Mouse (Mus musculus) G1E (cell line): ENCODE measurements at regions not wholly inside any gene's neighbourhood (a gene's known extent, or its start where the extent isn't known, plus 50 kb on each side); places are given as distances from the start of the nearest gene placed in this dataset.

Source experiments
- ATAC-seq: 2 replicates; pipeline ENCODE4 v1.8.0; 2016; ENCODE audit warnings: mild to moderate bottlenecking; ENCODE audit not compliant: insufficient number of reproducible peaks, poor library complexity, low FRiP score, severe bottlenecking; ENCODE audit errors: extremely low read depth
- DNase-seq: peaks from one replicate; pipeline ENCODE4 v3.0.0; 2012; ENCODE audit warnings: low spot score
- H3K27me3 ChIP-seq: 2 replicates; pipeline ENCODE4 v1.6.1; 2012; ENCODE audit warnings: mild to moderate bottlenecking, low read length, inconsistent platforms; ENCODE audit not compliant: insufficient read depth
- H3K36me3 ChIP-seq: replicated peaks from 2 replicates; pipeline ENCODE3; 2012; ENCODE audit warnings: mild to moderate bottlenecking, inconsistent platforms
- H3K4me1 ChIP-seq: 2 replicates; pipeline ENCODE4 v1.6.1; 2012; ENCODE audit warnings: low read depth, low read length, inconsistent platforms, mixed read lengths; ENCODE audit not compliant: insufficient read depth
- H3K4me3 ChIP-seq: 2 replicates; pipeline ENCODE4 v1.5.1; 2012; ENCODE audit warnings: low read depth, mild to moderate bottlenecking, inconsistent platforms, low read length, moderate library complexity, mixed read lengths
- H3K9me3 ChIP-seq: replicated peaks from 2 replicates; pipeline ENCODE4 v1.6.1; 2012; ENCODE audit warnings: inconsistent platforms
- CTCF ChIP-seq: IDR thresholded peaks from 2 replicates; pipeline ENCODE4 v1.5.1; 2012; ENCODE audit warnings: low read depth, low read length, inconsistent platforms, mixed read lengths
- GATA1 ChIP-seq: IDR thresholded peaks from 2 replicates; pipeline ENCODE4 v1.6.1; 2012; ENCODE audit warnings: borderline replicate concordance, low read length, inconsistent platforms, mixed read lengths
- GATA2 ChIP-seq: IDR thresholded peaks from 2 replicates; pipeline ENCODE4 v1.6.1; 2012; ENCODE audit warnings: low read depth, low read length, inconsistent platforms, borderline replicate concordance
- POLR2AphosphoS5 ChIP-seq: IDR thresholded peaks from 2 replicates; pipeline ENCODE4 v1.6.1; 2012; ENCODE audit warnings: low read depth, low read length, inconsistent platforms; ENCODE audit not compliant: insufficient replicate concordance
- TAL1 ChIP-seq: conservative IDR thresholded peaks from 2 replicates; pipeline ENCODE4 v1.6.1; 2012; ENCODE audit warnings: low read depth, low read length, inconsistent platforms, mixed read lengths

- Histone ChIP-seq H3K4me3 (no peak overlapping the region), H3K4me1 (no peaks in the 10 kb centered on the region), H3K27me3 (no peaks in the 10 kb centered on the region), H3K36me3 (no peaks in the 10 kb centered on the region), H3K9me3 (no peaks in the 10 kb centered on the region)
- TF ChIP-seq TAL1 (no peak), GATA2 (no peak), GATA1 (no peak), CTCF (no peak), POLR2AphosphoS5 (no peak)
- DNase-seq (no peak), ATAC-seq (no peak)
These were observed 529.2 kb upstream of the Lcorl start for GRCm38 (mm10) chr5:46386591-46386990.

DNA sequence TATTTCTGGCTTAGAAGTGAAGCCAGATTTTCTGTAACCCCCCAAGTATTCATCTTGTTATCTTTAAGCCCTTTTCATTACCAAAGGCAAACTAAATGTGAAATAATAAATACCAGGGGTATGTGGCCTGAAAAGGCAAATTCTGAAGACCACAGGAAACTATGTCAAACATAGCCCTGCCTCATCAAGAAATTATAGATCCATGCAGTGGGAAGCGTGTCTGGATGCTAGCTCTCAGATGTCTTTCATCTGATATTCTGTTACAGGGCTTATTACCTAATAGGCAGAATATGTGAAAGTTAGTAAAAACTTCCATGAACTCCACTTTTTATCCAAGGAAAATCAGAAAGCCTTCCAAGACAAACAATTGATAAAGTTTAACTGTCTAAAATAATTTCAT, 509.9 kb upstream of the Lcorl start:
- no peaks in the 10 kb centered on the region for H3K9me3 ChIP-seq
- no peak overlapping the region for H3K4me3 ChIP-seq
- H3K36me3 ChIP-seq: no peaks in the 10 kb centered on the region
- H3K4me1 ChIP-seq: no peaks in the 10 kb centered on the region
- TF ChIP-seq GATA2 (no peak), TAL1 (no peak), GATA1 (no peak), POLR2AphosphoS5 (no peak), CTCF (no peak)
- ATAC-seq (no peak), DNase-seq (no peak)
- H3K27me3 ChIP-seq: no peaks in the 10 kb centered on the region

DNA sequence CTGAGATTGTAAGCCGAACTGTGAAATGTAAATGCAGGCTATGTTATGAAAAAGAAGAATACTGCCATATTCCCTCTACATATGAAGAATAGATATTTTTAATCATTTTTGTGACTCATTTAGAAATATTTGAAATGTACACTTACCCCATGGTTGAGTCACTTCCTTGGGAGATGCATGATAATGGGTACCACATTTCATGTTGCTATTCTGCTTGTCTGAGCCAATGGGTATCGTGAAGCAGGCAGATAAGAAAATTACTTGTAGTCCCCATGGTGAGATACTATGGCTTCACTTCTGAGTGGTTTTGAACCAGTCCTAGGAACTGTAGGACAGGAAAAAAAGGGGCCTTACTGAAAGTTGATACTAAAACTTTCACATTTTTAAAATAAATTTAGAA, 506.2 kb upstream of the Lcorl start:
- TF ChIP-seq TAL1 (no peak), GATA2 (no peak), POLR2AphosphoS5 (no peak), CTCF (no peak), GATA1 (no peak)
- ATAC-seq: no peak
- Histone ChIP-seq H3K4me3 (no peak overlapping the region), H3K9me3 (no peaks in the 10 kb centered on the region), H3K4me1 (no peaks in the 10 kb centered on the region), H3K27me3 (no peaks in the 10 kb centered on the region), H3K36me3 (no peaks in the 10 kb centered on the region)
- DNase-seq: no peak

GRCm38 (mm10) chr5:46361637-46362036, 504.2 kb upstream of the Lcorl start:
- Histone ChIP-seq H3K4me3 (no peak overlapping the region), H3K4me1 (no peaks in the 10 kb centered on the region), H3K9me3 (no peaks in the 10 kb centered on the region), H3K36me3 (no peaks in the 10 kb centered on the region), H3K27me3 (no peaks in the 10 kb centered on the region)
- TF ChIP-seq TAL1: no peak
- ATAC-seq (no peak), DNase-seq (no peak)

DNA sequence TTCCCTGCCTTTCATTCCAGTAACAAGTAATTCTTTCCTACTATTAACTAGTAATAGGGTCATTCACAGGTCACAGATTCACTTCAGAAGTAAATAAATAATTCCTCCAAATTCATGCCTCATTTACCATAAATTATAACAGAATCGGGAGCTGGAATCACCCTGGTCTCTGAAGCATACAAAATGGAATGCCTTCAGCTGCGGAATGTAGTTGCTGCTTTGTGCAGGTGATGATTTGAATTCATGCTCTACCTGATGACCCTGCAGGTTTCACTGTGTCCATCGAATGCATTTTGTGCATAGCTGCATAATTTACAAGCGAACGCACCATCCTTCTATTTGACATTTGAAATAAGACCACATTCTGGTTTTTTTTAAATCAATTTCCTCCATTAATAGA, 491.0 kb upstream of the Lcorl start:
- Histone ChIP-seq H3K9me3 (no peaks in the 10 kb centered on the region), H3K36me3 (no peaks in the 10 kb centered on the region), H3K27me3 (no peaks in the 10 kb centered on the region), H3K4me3 (no peak overlapping the region), H3K4me1 (no peaks in the 10 kb centered on the region)
- ATAC-seq (no peak), DNase-seq (no peak)
- TF ChIP-seq GATA1 (no peak), TAL1 (no peak), GATA2 (no peak), POLR2AphosphoS5 (no peak), CTCF (no peak)

GRCm38 (mm10) chr5:46347368-46348083, 490.1 kb upstream of the Lcorl start:
- Histone ChIP-seq H3K36me3 (no peaks in the 10 kb centered on the region), H3K4me1 (no peaks in the 10 kb centered on the region), H3K27me3 (no peaks in the 10 kb centered on the region), H3K4me3 (no peak overlapping the region), H3K9me3 (no peaks in the 10 kb centered on the region)
- DNase-seq: peak; percentile 3
- no peak for ATAC-seq
- no peak for TF ChIP-seq POLR2AphosphoS5
- TF ChIP-seq CTCF: 0 out of 2 replicates have a peak, but pooled peaks have one; percentile 15

GRCm38 (mm10) chr5:46338461-46338860, 481.0 kb upstream of the Lcorl start:
- H3K27me3 ChIP-seq: no peaks in the 10 kb centered on the region
- no peak for DNase-seq
- H3K4me3 ChIP-seq: no peak overlapping the region
- H3K4me1 ChIP-seq: no peaks in the 10 kb centered on the region
- H3K9me3 ChIP-seq: no peaks in the 10 kb centered on the region
- no peak for ATAC-seq
- TF ChIP-seq TAL1 (no peak), GATA1 (no peak), GATA2 (no peak), POLR2AphosphoS5 (no peak), CTCF (no peak)
- no peaks in the 10 kb centered on the region for H3K36me3 ChIP-seq
